Mouse (Mus musculus) bone marrow macrophage, adult 2 months (primary cell): ENCODE measurements around the gene Lrp1.

Source experiments
- CTCF ChIP-seq: IDR thresholded peaks from 2 replicates; pipeline ENCODE4 v1.5.1; 2012; ENCODE audit warnings: low read depth, mild to moderate bottlenecking, low read length, moderate library complexity
- POLR2A ChIP-seq: IDR thresholded peaks from 2 replicates; pipeline ENCODE4 v1.6.1; 2012; ENCODE audit warnings: mild to moderate bottlenecking, low read depth, low read length, borderline replicate concordance

GRCm38 (mm10) chr10:127581291-127581690 is 39.7 kb downstream of the Lrp1 start:
- no peak for TF ChIP-seq POLR2A
- TF ChIP-seq CTCF: no peak
